Mouse (Mus musculus): Measurements from ENCODE around the gene Asic3. TPM values are rescaled to one million over a fixed set of nuclear protein-coding genes. Genes with fewer than 3 reads are reported as not detected.
"Not testable (repeated sequence)": the region's sequence is repeated elsewhere in the genome, so short reads cannot be mapped to it uniquely, and the experiment has no call there.

Gene Asic3
- total and polyA plus RNA-seq, 3 experiments, result 0.25 to 1.1 TPM; not detected in 1

DNA sequence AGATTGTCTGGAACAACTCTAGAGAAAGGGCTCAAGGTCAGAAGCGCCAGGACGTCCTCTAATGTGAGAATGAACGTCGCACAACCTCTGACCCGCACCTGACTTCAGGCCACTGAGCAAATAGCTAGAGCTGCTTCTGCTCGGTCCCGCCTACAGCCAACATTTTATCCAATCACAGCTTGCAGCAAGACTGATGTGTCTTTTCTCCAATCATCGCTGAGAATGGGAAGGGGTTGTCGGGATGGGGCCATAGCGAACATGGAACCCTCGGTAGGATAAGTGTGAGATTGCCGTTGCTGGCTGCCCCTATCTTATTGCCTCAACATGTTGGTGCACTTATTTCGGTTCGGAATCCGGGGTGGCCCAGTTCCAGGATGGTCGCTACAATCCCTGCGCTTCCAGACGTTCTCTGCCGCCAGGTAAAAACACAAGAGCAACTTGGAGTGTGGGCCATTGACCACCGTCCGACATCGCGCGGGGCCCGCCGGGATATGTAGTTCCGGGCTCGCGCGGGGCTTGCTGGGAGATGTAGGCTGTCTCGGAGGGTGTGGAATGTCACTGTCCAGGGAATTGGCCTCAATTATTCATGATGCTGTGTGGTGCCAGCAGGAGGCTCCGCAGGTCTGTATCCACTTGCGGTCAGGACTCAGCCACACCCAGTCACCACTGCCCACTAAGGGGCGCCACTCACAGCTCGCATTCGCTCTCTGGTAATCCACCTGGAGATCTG is 18.9 kb upstream of the Asic3 start (continued):
- TF ChIP-seq POLR2AphosphoS2 (IDR thresholded peaks at IDR 0.05; ENCODE audit: low read depth, low read length) (peak; percentile 68; the same call in 1 of the 2 replicates), E2F4 (IDR thresholded peaks at IDR 0.05; ENCODE audit: insufficient replicate concordance, low read depth, low read length) (no peak), MAZ (IDR thresholded peaks at IDR 0.05; ENCODE audit: low read depth, low read length) (peak; percentile 28; the same call in 1 of the 2 replicates), IRF4 (IDR thresholded peaks at IDR 0.05; ENCODE audit: low read depth, low read length) (peak; percentile 26; the same call in 1 of the 2 replicates), CHD2 (IDR thresholded peaks at IDR 0.05; ENCODE audit: low read length) (peak; percentile 95), TCF12 (IDR thresholded peaks at IDR 0.05; ENCODE audit: low read depth, low read length) (peak; percentile 58), NRF1 (IDR thresholded peaks at IDR 0.05; ENCODE audit: low read depth, low read length) (peak; percentile 61), JUND (conservative IDR thresholded peaks at IDR 0.05; ENCODE audit: low read depth, low read length) (no peak), MAX (IDR thresholded peaks at IDR 0.05; ENCODE audit: low read length) (peak; percentile 67)

DNA sequence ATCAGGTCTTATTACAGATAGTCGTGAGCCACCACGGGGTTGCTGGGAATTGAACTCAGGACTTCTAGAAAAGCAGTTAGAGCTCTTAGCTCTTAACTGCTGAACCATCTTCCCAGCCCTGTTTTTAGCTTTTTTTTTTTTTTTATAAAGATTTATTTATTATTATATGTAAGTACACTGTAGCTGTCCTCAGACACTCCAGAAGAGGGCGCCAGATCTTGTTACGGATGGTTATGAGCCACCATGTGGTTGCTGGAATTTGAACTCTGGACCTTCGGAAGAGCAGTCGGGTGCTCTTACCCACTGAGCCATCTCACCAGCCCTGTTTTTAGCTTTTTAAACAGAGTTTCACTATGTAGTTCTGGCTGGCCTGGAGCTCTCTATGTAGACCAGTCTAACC is 16.9 kb upstream of the Asic3 start:
- Histone ChIP-seq H3K36me3 (replicated peaks in 1 of 2; ENCODE audit: control insufficient read depth in 1 of 2, insufficient read depth in 1 of 2, low read length in 1 of 2) (peaks cover 9 to 32% of the 10 kb centered on the region in 2 experiments), H3K4me1 (ENCODE audit: control insufficient read depth in 1 of 2, insufficient read depth in 2 of 2) (peaks cover 10 to 39% of the 10 kb centered on the region in 2 experiments)
- H3K9me3 ChIP-seq (replicated peaks; ENCODE audit: low read length); DNase-seq (ENCODE audit: extremely low read depth); H3K4me3 ChIP-seq (replicated peaks in 1 of 3; ENCODE audit: low read depth in 2 of 3, low read length in 2 of 3, poor library complexity in 1 of 3); H3K27me3 ChIP-seq (replicated peaks); dilution Hi-C loops (cut with MboI; ENCODE audit: extremely low pct_ligation_motif_present, extremely low pct_unique_long_range_greater_than_20kb, low sequenced_read_pairs); H3K27ac ChIP-seq (ENCODE audit: insufficient read depth, low read depth); H3K79me2 ChIP-seq (replicated peaks; ENCODE audit: control insufficient read depth, extremely low read depth, insufficient read depth, poor library complexity, severe bottlenecking); H3K4me2 ChIP-seq (ENCODE audit: insufficient read depth, low read depth, poor library complexity, severe bottlenecking); in situ Hi-C loops (cut with MboI; ENCODE audit: low pct_ligation_motif_present, low pct_unique_long_range_greater_than_20kb, low sequenced_read_pairs); H3K9ac ChIP-seq (ENCODE audit: insufficient read depth, low read depth): not testable (repeated sequence)
- TF ChIP-seq CTCF (conservative IDR thresholded peaks at IDR 0.05 in 1 of 2, IDR thresholded peaks at IDR 0.05 in 1 of 2; ENCODE audit: low read depth in 2 of 2, low read length in 2 of 2), result 0 out of 4 replicates have a peak, but pooled peaks of 1 of the 2 experiments have one; percentile 13

DNA sequence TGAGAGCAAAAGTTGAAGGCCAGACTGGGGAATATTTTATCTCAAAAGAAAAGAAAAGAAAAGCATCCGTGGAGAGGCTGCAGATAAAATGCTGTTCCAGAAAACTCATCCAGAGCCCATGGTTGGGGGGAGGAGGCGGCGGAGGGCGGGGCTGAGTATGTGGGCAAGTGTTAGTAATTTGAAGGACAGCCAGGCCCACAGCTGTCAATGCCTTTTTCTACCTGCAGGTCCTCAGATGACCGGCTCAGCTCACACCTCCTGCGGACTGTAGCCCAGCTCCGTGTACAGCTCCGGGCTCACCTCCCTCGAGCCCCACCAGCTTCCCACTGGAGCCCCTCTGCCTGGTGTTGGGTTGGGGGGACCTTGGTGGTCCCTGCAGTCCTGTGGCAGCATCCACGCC is 13.5 kb upstream of the Asic3 start:
- no peaks in the 10 kb centered on the region for H3K79me2 ChIP-seq (replicated peaks; ENCODE audit: control insufficient read depth, extremely low read depth, insufficient read depth, poor library complexity, severe bottlenecking)
- peaks cover 30 to 66% of the 10 kb centered on the region in 2 experiments for H3K36me3 ChIP-seq (replicated peaks in 1 of 2; ENCODE audit: control insufficient read depth in 1 of 2, insufficient read depth in 1 of 2, low read length in 1 of 2)
- no peak overlapping the region for H3K27ac ChIP-seq (ENCODE audit: insufficient read depth, low read depth)
- no peak for DNase-seq (ENCODE audit: extremely low read depth)
- H3K4me2 ChIP-seq (ENCODE audit: insufficient read depth, low read depth, poor library complexity, severe bottlenecking), result no peak overlapping the region
- no peak overlapping the region for H3K9ac ChIP-seq (ENCODE audit: insufficient read depth, low read depth)
- no peak for TF ChIP-seq ZKSCAN1 (IDR thresholded peaks at IDR 0.05; ENCODE audit: borderline replicate concordance, low read depth, low read length)
- TF ChIP-seq ELF1 (IDR thresholded peaks at IDR 0.05; ENCODE audit: low read depth, low read length), result no peak
- no peak for TF ChIP-seq MYC (IDR thresholded peaks at IDR 0.05; ENCODE audit: low read depth, low read length)
- TF ChIP-seq E2F4 (IDR thresholded peaks at IDR 0.05; ENCODE audit: insufficient replicate concordance, low read depth, low read length), result no peak
- TF ChIP-seq CHD1 (IDR thresholded peaks at IDR 0.05; ENCODE audit: low read depth, low read length), result no peak
- TF ChIP-seq JUN (IDR thresholded peaks at IDR 0.05; ENCODE audit: insufficient read depth, low read depth, low read length), result no peak
- no peak for TF ChIP-seq NELFE (IDR thresholded peaks at IDR 0.05; ENCODE audit: low read depth, low read length)
- no peak for TF ChIP-seq MAZ (IDR thresholded peaks at IDR 0.05; ENCODE audit: low read depth, low read length)
- TF ChIP-seq UBTF (IDR thresholded peaks at IDR 0.05; ENCODE audit: low read depth, low read length), result no peak
- no peak for TF ChIP-seq SMC3 (IDR thresholded peaks at IDR 0.05; ENCODE audit: low read depth, low read length)
- TF ChIP-seq USF2 (conservative IDR thresholded peaks at IDR 0.05; ENCODE audit: low read depth, low read length), result no peak
- TF ChIP-seq EP300 (IDR thresholded peaks at IDR 0.05; ENCODE audit: low read length), result no peak
- no peak for TF ChIP-seq TCF12 (IDR thresholded peaks at IDR 0.05; ENCODE audit: low read depth, low read length)
- no peak for TF ChIP-seq NRF1 (IDR thresholded peaks at IDR 0.05; ENCODE audit: low read depth, low read length)
- TF ChIP-seq ZNF384 (IDR thresholded peaks at IDR 0.05; ENCODE audit: low read depth, low read length), result no peak
- no peak for TF ChIP-seq MEF2A (IDR thresholded peaks at IDR 0.05; ENCODE audit: borderline replicate concordance, low read depth, low read length)
- no peak for TF ChIP-seq TBP (conservative IDR thresholded peaks at IDR 0.05; ENCODE audit: low read depth, low read length)
- TF ChIP-seq ZMIZ1 (IDR thresholded peaks at IDR 0.05; ENCODE audit: low read depth, low read length), result no peak
- no peaks in the 10 kb centered on the region for H3K27me3 ChIP-seq (replicated peaks)
- H3K4me3 ChIP-seq (replicated peaks in 1 of 3; ENCODE audit: low read depth in 2 of 3, low read length in 2 of 3, poor library complexity in 1 of 3), result no peak overlapping the region
- peaks cover 6 to 23% of the 10 kb centered on the region in 2 experiments for H3K4me1 ChIP-seq (ENCODE audit: control insufficient read depth in 1 of 2, insufficient read depth in 2 of 2)
- in situ Hi-C loops (cut with MboI; ENCODE audit: low pct_ligation_motif_present, low pct_unique_long_range_greater_than_20kb, low sequenced_read_pairs) (no loop called here), dilution Hi-C loops (cut with MboI; ENCODE audit: extremely low pct_ligation_motif_present, extremely low pct_unique_long_range_greater_than_20kb, low sequenced_read_pairs) (no loop called here)
- no peaks in the 10 kb centered on the region for H3K9me3 ChIP-seq (replicated peaks; ENCODE audit: low read length)

Data from CH12.LX (cell line).